Mouse (Mus musculus) testis, adult 2 months (tissue): ENCODE results near the gene Grin2a. TPM values are rescaled to one million over a fixed set of nuclear protein-coding genes. Genes with fewer than 3 reads are reported as not detected.

Experiments
- H3K27ac ChIP-seq: fragments of 200-500 bp; 2 replicates; pipeline ENCODE4 v1.5.1; 2012; ENCODE audit warnings: low read depth, low read length; ENCODE audit not compliant: control insufficient read depth, insufficient read depth
- H3K27me3 ChIP-seq: fragments of 200-500 bp; 2 replicates; pipeline ENCODE4 v1.6.1; 2012; ENCODE audit warnings: mild to moderate bottlenecking, low read length, moderate library complexity; ENCODE audit not compliant: control insufficient read depth, insufficient read depth
- H3K36me3 ChIP-seq: fragments of 200-500 bp; 2 replicates; pipeline ENCODE4 v1.6.1; 2012; ENCODE audit warnings: mild to moderate bottlenecking, low read length; ENCODE audit not compliant: control insufficient read depth, insufficient read depth
- H3K4me1 ChIP-seq: fragments of 200-500 bp; 2 replicates; pipeline ENCODE4 v1.6.1; 2012; ENCODE audit warnings: low read length; ENCODE audit not compliant: control insufficient read depth, insufficient read depth
- H3K4me3 ChIP-seq: fragments of 200-500 bp; 2 replicates; pipeline ENCODE4 v1.5.1; 2012; ENCODE audit warnings: low read depth, mild to moderate bottlenecking, low read length, moderate library complexity, mixed read lengths; ENCODE audit not compliant: control insufficient read depth
- CTCF ChIP-seq: fragments of 200-500 bp; IDR thresholded peaks from 2 replicates; pipeline ENCODE4 v1.5.1; 2012; ENCODE audit warnings: low read depth, mild to moderate bottlenecking, inconsistent platforms, low read length, moderate library complexity; ENCODE audit not compliant: control insufficient read depth, insufficient read depth, insufficient replicate concordance
- POLR2A ChIP-seq: fragments of 200-500 bp; IDR thresholded peaks from 2 replicates; pipeline ENCODE4 v1.6.1; 2012; ENCODE audit warnings: low read depth, mild to moderate bottlenecking, inconsistent platforms, low read length, moderate library complexity; ENCODE audit not compliant: control insufficient read depth
- polyA plus RNA-seq: library from polyadenylated mRNA; depleted of rRNA; stranded (reverse); fragments of >200 nt; gene quantifications from 2 replicates; pipeline ENCODE4 v1.2.3, GENCODE M21; 2012

Grin2a gene
- polyA plus RNA-seq, 1 experiment: 0.27 TPM

- no peak overlapping the region for H3K27ac ChIP-seq
- no peaks in the 10 kb centered on the region for H3K27me3 ChIP-seq
- H3K4me1 ChIP-seq: no peaks in the 10 kb centered on the region
- no peaks in the 10 kb centered on the region for H3K36me3 ChIP-seq
- TF ChIP-seq POLR2A (no peak), CTCF (no peak)
- no peak overlapping the region for H3K4me3 ChIP-seq
Measured at GRCm38 (mm10) chr16:9727603-9728002, 267.8 kb downstream of the Grin2a start.

GRCm38 (mm10) chr16:9725578-9726113 is 269.7 kb downstream of the Grin2a start:
- Histone ChIP-seq H3K27me3 (no peaks in the 10 kb centered on the region), H3K27ac (no peak overlapping the region), H3K4me1 (no peaks in the 10 kb centered on the region), H3K4me3 (no peak overlapping the region), H3K36me3 (no peaks in the 10 kb centered on the region)
- TF ChIP-seq CTCF (no peak), POLR2A (no peak)

- Histone ChIP-seq H3K4me1 (no peaks in the 10 kb centered on the region), H3K4me3 (no peak overlapping the region), H3K27me3 (no peaks in the 10 kb centered on the region), H3K36me3 (no peaks in the 10 kb centered on the region), H3K27ac (no peak overlapping the region)
- TF ChIP-seq CTCF (no peak), POLR2A (no peak)
Measured at GRCm38 (mm10) chr16:9711398-9711797, 284.0 kb downstream of the Grin2a start.

- Histone ChIP-seq H3K4me3 (no peak overlapping the region), H3K27me3 (no peaks in the 10 kb centered on the region), H3K36me3 (no peaks in the 10 kb centered on the region), H3K4me1 (no peaks in the 10 kb centered on the region), H3K27ac (no peak overlapping the region)
- TF ChIP-seq POLR2A: no peak
Measured at GRCm38 (mm10) chr16:9709921-9710320, 285.4 kb downstream of the Grin2a start.

GRCm38 (mm10) chr16:9697141-9697540 is 298.2 kb downstream of the Grin2a start:
- Histone ChIP-seq H3K4me1 (no peaks in the 10 kb centered on the region), H3K4me3 (no peak overlapping the region), H3K27me3 (no peaks in the 10 kb centered on the region), H3K36me3 (no peaks in the 10 kb centered on the region), H3K27ac (no peak overlapping the region)
- TF ChIP-seq CTCF (no peak), POLR2A (no peak)

GRCm38 (mm10) chr16:9694081-9694480 is 301.3 kb downstream of the Grin2a start:
- Histone ChIP-seq H3K4me3 (no peak overlapping the region), H3K36me3 (no peaks in the 10 kb centered on the region), H3K4me1 (no peaks in the 10 kb centered on the region), H3K27ac (no peak overlapping the region), H3K27me3 (no peaks in the 10 kb centered on the region)
- no peak for TF ChIP-seq CTCF
- no peak for TF ChIP-seq POLR2A

- H3K4me3 ChIP-seq: no peak overlapping the region
- TF ChIP-seq POLR2A (no peak), CTCF (no peak)
- no peaks in the 10 kb centered on the region for H3K36me3 ChIP-seq
- H3K27me3 ChIP-seq: no peaks in the 10 kb centered on the region
- H3K4me1 ChIP-seq: no peaks in the 10 kb centered on the region
- no peak overlapping the region for H3K27ac ChIP-seq
Measured at GRCm38 (mm10) chr16:9688523-9689140, 306.7 kb downstream of the Grin2a start.
